ENCODE assay signal across 8 mouse cellular contexts in genomic region chr8:86585532-86585931, GRCm38 (mm10). TPM values are rescaled to one million over a fixed set of nuclear protein-coding genes. Genes with fewer than 3 reads are reported as not detected.
DNase-seq lines count a peak whose midpoint lies in the region; ATAC-seq and TF ChIP-seq lines count a peak whose summit lies in the region.

No protein-coding gene starts in this region.

- DNase-seq in c-Kit-positive CD71-positive TER-119-negative erythroid progenitor cells, embryonic 14.5 days (ENCODE audit: low read depth), result peak; percentile 63
- DNase-seq in heart, postnatal 0 days (ENCODE audit: low spot score), result peak; percentile 75
- DNase-seq in kidney, postnatal 36 days, result peak; percentile 85 to 86
- peak; percentile 45 to 50 (median 47) for DNase-seq in liver, embryonic 14.5 days (ENCODE audit: low read depth in 3 of 3, low spot score in 3 of 3)
- peak; percentile 87 for DNase-seq in neural tube, embryonic 11.5 days (ENCODE audit: low spot score)

- H3K4me1 ChIP-seq in E14TG2a.4 (replicated peaks; ENCODE audit: low read depth, low read length), result peaks cover 8% of the 10 kb centered on the region; the same call in 1 of the 2 replicates
- H3K4me1 ChIP-seq in forebrain, embryonic 12.5 days, result no peaks in the 10 kb centered on the region
- H3K4me1 ChIP-seq in heart, postnatal 0 days (ENCODE audit: control insufficient read depth, insufficient read depth), result no peaks in the 10 kb centered on the region
- H3K4me1 ChIP-seq in liver, embryonic 14.5 days (replicated peaks; ENCODE audit: control insufficient read depth in 2 of 2, insufficient read depth in 2 of 2, low read length in 1 of 2), result no peaks in the 10 kb centered on the region
- H3K4me1 ChIP-seq in neural tube, embryonic 11.5 days (ENCODE audit: control insufficient read depth, insufficient read depth, low read length), result no peaks in the 10 kb centered on the region
- no peaks in the 10 kb centered on the region for H3K4me1 ChIP-seq in stomach, embryonic 16.5 days (ENCODE audit: control insufficient read depth, insufficient read depth, low read length)

- H3K36me3 ChIP-seq in E14TG2a.4 (ENCODE audit: insufficient read depth, low read length), result no peaks in the 10 kb centered on the region
- no peaks in the 10 kb centered on the region for H3K36me3 ChIP-seq in forebrain, embryonic 12.5 days (replicated peaks)
- no peaks in the 10 kb centered on the region for H3K36me3 ChIP-seq in heart, postnatal 0 days (replicated peaks; ENCODE audit: control insufficient read depth, insufficient read depth, low read length)
- no peaks in the 10 kb centered on the region for H3K36me3 ChIP-seq in liver, embryonic 14.5 days (replicated peaks; ENCODE audit: control insufficient read depth, insufficient read depth, low read depth)
- no peaks in the 10 kb centered on the region for H3K36me3 ChIP-seq in neural tube, embryonic 11.5 days (ENCODE audit: control insufficient read depth, insufficient read depth, low read length)
- H3K36me3 ChIP-seq in stomach, embryonic 16.5 days (ENCODE audit: control insufficient read depth, insufficient read depth, low read length), result no peaks in the 10 kb centered on the region

- peak; percentile 96 for TF ChIP-seq CTCF in E14TG2a.4 (conservative IDR thresholded peaks at IDR 0.05; ENCODE audit: low read length)
- TF ChIP-seq CTCF in heart, postnatal 0 days (IDR thresholded peaks at IDR 0.05; ENCODE audit: low read depth), result peak; percentile 85
- TF ChIP-seq CTCF in liver, embryonic 14.5 days (IDR thresholded peaks at IDR 0.05; ENCODE audit: low read depth), result peak; percentile 88

- ATAC-seq in forebrain, embryonic 12.5 days (ENCODE audit: low FRiP score), result peak; percentile 79
- peak; percentile 86 for ATAC-seq in heart, postnatal 0 days (ENCODE audit: insufficient read depth, low read depth)
- ATAC-seq in liver, embryonic 14.5 days (ENCODE audit: insufficient read depth), result peak; percentile 47; the same call in 1 of the 2 replicates
- ATAC-seq in neural tube, embryonic 11.5 days (ENCODE audit: insufficient read depth, low FRiP score, low TSS enrichment), result peak; percentile 69; the same call in 1 of the 2 replicates
- no peak for ATAC-seq in stomach, embryonic 16.5 days (ENCODE audit: insufficient read depth, low FRiP score)

- peak overlapping the region; percentile 49 for H3K9ac ChIP-seq in forebrain, embryonic 12.5 days
- no peak overlapping the region for H3K9ac ChIP-seq in heart, postnatal 0 days (replicated peaks; ENCODE audit: low read depth, low read length)
- H3K9ac ChIP-seq in liver, embryonic 14.5 days (replicated peaks), result no peak overlapping the region
- H3K9ac ChIP-seq in neural tube, embryonic 11.5 days (ENCODE audit: low read length), result 0 out of 2 replicates have a peak overlapping the region, but pooled peaks have one; percentile 7
- peak overlapping the region; percentile 55 for H3K9ac ChIP-seq in stomach, embryonic 16.5 days (ENCODE audit: low read length)

- no peak for TF ChIP-seq EP300 in heart, postnatal 0 days (IDR thresholded peaks at IDR 0.05; ENCODE audit: low read depth)
- no peak for TF ChIP-seq EP300 in liver, embryonic 14.5 days (IDR thresholded peaks at IDR 0.05; ENCODE audit: low read depth)

- H3K4me3 ChIP-seq in E14TG2a.4 (replicated peaks; ENCODE audit: low read length), result peak overlapping the region; percentile 68
- H3K4me3 ChIP-seq in forebrain, embryonic 12.5 days (replicated peaks), result peak overlapping the region; percentile 41
- H3K4me3 ChIP-seq in heart, postnatal 0 days (ENCODE audit: low read depth, low read length), result peak overlapping the region; percentile 51
- H3K4me3 ChIP-seq in liver, embryonic 14.5 days (ENCODE audit: insufficient read depth in 1 of 2, low read depth in 2 of 2, low read length in 2 of 2), result peak overlapping the region; percentile 51 to 72
- peak overlapping the region; percentile 31 for H3K4me3 ChIP-seq in neural tube, embryonic 11.5 days (ENCODE audit: low read depth, low read length)
- H3K4me3 ChIP-seq in stomach, embryonic 16.5 days (replicated peaks; ENCODE audit: low read length), result peak overlapping the region; percentile 50

- H3K4me2 ChIP-seq in forebrain, embryonic 12.5 days, result peak overlapping the region; percentile 67
- peak overlapping the region; percentile 80 for H3K4me2 ChIP-seq in heart, postnatal 0 days (ENCODE audit: low read depth, low read length)
- H3K4me2 ChIP-seq in liver, embryonic 14.5 days (ENCODE audit: low read depth), result peak overlapping the region; percentile 74
- H3K4me2 ChIP-seq in neural tube, embryonic 11.5 days (ENCODE audit: low read depth), result peak overlapping the region; percentile 51
- H3K4me2 ChIP-seq in stomach, embryonic 16.5 days (ENCODE audit: low read depth, low read length), result peak overlapping the region; percentile 79

- no peaks in the 10 kb centered on the region for H3K9me3 ChIP-seq in E14TG2a.4 (ENCODE audit: low read length)
- no peaks in the 10 kb centered on the region for H3K9me3 ChIP-seq in forebrain, embryonic 12.5 days
- H3K9me3 ChIP-seq in heart, postnatal 0 days (replicated peaks; ENCODE audit: control insufficient read depth, low read length), result no peaks in the 10 kb centered on the region
- no peaks in the 10 kb centered on the region for H3K9me3 ChIP-seq in liver, embryonic 14.5 days (ENCODE audit: control insufficient read depth, low read length)
- H3K9me3 ChIP-seq in neural tube, embryonic 11.5 days (ENCODE audit: control insufficient read depth, low read length), result no peaks in the 10 kb centered on the region
- no peaks in the 10 kb centered on the region for H3K9me3 ChIP-seq in stomach, embryonic 16.5 days (replicated peaks; ENCODE audit: control insufficient read depth, low read length)

- WGBS in forebrain, embryonic 12.5 days, result 1% methylated on average over 16 of the region's 16 CpGs
- WGBS in heart, postnatal 0 days, result 2% methylated on average over 16 of the region's 16 CpGs
- WGBS in liver, embryonic 14.5 days (ENCODE audit: insufficient replicate concordance), result 1% methylated on average over 16 of the region's 16 CpGs
- 2% methylated on average over 16 of the region's 16 CpGs for WGBS in neural tube, embryonic 11.5 days
- 2% methylated on average over 16 of the region's 16 CpGs for WGBS in stomach, embryonic 16.5 days

- H3K27me3 ChIP-seq in E14TG2a.4 (ENCODE audit: insufficient read depth, low read length), result peaks cover 2% of the 10 kb centered on the region; the same call in 1 of the 2 replicates
- H3K27me3 ChIP-seq in forebrain, embryonic 12.5 days, result no peaks in the 10 kb centered on the region
- no peaks in the 10 kb centered on the region for H3K27me3 ChIP-seq in heart, postnatal 0 days (ENCODE audit: control insufficient read depth, insufficient read depth, low read length)
- no peaks in the 10 kb centered on the region for H3K27me3 ChIP-seq in liver, embryonic 14.5 days (ENCODE audit: control insufficient read depth, insufficient read depth, low read length)
- no peaks in the 10 kb centered on the region for H3K27me3 ChIP-seq in neural tube, embryonic 11.5 days (ENCODE audit: control insufficient read depth, insufficient read depth, low read length)
- no peaks in the 10 kb centered on the region for H3K27me3 ChIP-seq in stomach, embryonic 16.5 days (ENCODE audit: control insufficient read depth, insufficient read depth, low read length)

- H3K27ac ChIP-seq in forebrain, embryonic 12.5 days, result no peak overlapping the region
- no peak overlapping the region for H3K27ac ChIP-seq in heart, postnatal 0 days (ENCODE audit: low read depth)
- no peak overlapping the region for H3K27ac ChIP-seq in liver, embryonic 14.5 days
- H3K27ac ChIP-seq in neural tube, embryonic 11.5 days (ENCODE audit: low read depth, low read length), result no peak overlapping the region
- no peak overlapping the region for H3K27ac ChIP-seq in stomach, embryonic 16.5 days (ENCODE audit: low read length)

RNA-seq across cellular contexts. Expression of gene Abcc12, which starts 5.0 kb away (rescaled TPM):
- polyA plus RNA-seq in forebrain, embryonic 12.5 days (2016; fragmentation: Nextera tagmentation; extraction: Ambion mirVana), result 0.26 TPM in 1 of 2 replicates, not detected in the other
- not detected in 2 replicates for total RNA-seq in heart, postnatal 0 days (2014; rRNA removed; ENCODE audit: low replicate concordance)
- polyA plus RNA-seq in heart, postnatal 0 days (2015; fragmentation: Nextera tagmentation; extraction: Ambion mirVana), result not detected in 2 replicates
- 0.02 TPM in 1 of 2 replicates, not detected in the other for polyA plus RNA-seq in liver, embryonic 14.5 days (2012; rRNA removed)
- polyA plus RNA-seq in liver, embryonic 14.5 days (2014; fragmentation: Nextera tagmentation; extraction: Ambion mirVana), result not detected in 2 replicates
- polyA plus RNA-seq in neural tube, embryonic 11.5 days (2014; fragmentation: Nextera tagmentation; extraction: Ambion mirVana), result 0.08 TPM in 1 of 2 replicates, not detected in the other
- 0.14 and 0.19 TPM in 2 replicates for polyA plus RNA-seq in stomach, embryonic 16.5 days (2015; fragmentation: Nextera tagmentation; extraction: Ambion mirVana)

RNA-seq across cellular contexts. Expression of gene Lonp2, which starts 38.3 kb away (rescaled TPM):
- polyA plus RNA-seq in forebrain, embryonic 12.5 days (2016; fragmentation: Nextera tagmentation; extraction: Ambion mirVana), result 70.3 and 75.0 TPM in 2 replicates
- total RNA-seq in heart, postnatal 0 days (2014; rRNA removed; ENCODE audit: low replicate concordance), result 49.9 and 63.0 TPM in 2 replicates
- polyA plus RNA-seq in heart, postnatal 0 days (2015; fragmentation: Nextera tagmentation; extraction: Ambion mirVana), result 60.1 and 60.4 TPM in 2 replicates
- 15.3 and 16.6 TPM in 2 replicates for polyA plus RNA-seq in liver, embryonic 14.5 days (2012; rRNA removed)
- 34.2 and 36.3 TPM in 2 replicates for polyA plus RNA-seq in liver, embryonic 14.5 days (2014; fragmentation: Nextera tagmentation; extraction: Ambion mirVana)
- polyA plus RNA-seq in neural tube, embryonic 11.5 days (2014; fragmentation: Nextera tagmentation; extraction: Ambion mirVana), result 69.5 and 76.3 TPM in 2 replicates
- polyA plus RNA-seq in stomach, embryonic 16.5 days (2015; fragmentation: Nextera tagmentation; extraction: Ambion mirVana), result 58.4 and 61.4 TPM in 2 replicates

Comparison
In these comparisons a context has a peak if more than half of its experiments do, and no peak if none do; other contexts are left out.
1. H3K9ac ChIP-seq: peak in forebrain, embryonic 12.5 days (single experiment), neural tube, embryonic 11.5 days (single experiment) and stomach, embryonic 16.5 days (single experiment); none in heart, postnatal 0 days (single experiment) and liver, embryonic 14.5 days (single experiment).
2. Peak in every context shown above with its lines, with median percentiles within 50 percentile points of each other: H3K4me3 ChIP-seq, CTCF ChIP-seq, DNase-seq and H3K4me2 ChIP-seq.